In the genomic region with DNA sequence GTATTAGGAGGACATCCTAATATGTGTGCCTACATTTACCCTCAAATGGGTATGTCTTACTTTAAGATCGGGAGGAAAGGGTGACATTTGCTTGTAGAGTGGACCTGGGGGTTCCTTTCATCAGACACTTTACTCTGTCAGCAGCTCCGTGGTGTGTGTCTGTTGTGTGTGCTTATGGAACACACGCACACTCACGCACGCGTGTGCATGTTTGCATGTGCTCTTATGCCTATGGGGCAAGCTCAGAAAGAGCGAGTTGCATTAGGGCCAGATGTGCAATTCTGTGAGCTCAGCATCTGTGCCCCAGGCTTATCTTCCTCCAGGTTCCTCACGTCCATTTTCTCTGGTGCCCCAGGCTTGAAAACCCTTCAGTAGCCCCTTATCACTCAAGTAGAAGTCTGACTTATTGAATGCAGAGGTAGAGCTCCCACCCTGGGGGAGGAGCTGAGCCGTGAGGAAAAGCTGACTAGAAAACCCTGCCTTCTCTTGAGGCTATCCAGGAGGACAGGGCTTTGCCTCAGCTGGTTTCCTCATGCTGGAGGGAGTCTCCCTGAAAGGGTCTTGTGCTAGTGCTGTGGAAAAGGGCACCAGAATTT, we compare ENCODE assay signal across 8 mouse cellular contexts. TPM values are rescaled to one million over a fixed set of nuclear protein-coding genes. Genes with fewer than 3 reads are reported as not detected.
DNase-seq lines count a peak whose midpoint lies in the region; ATAC-seq and TF ChIP-seq lines count a peak whose summit lies in the region.

No protein-coding gene starts in this region.

- H3K9ac ChIP-seq in limb, embryonic 15.5 days = 0 out of 2 replicates have a peak overlapping the region, but pooled peaks have one; percentile 86
- H3K9ac ChIP-seq in neural tube, embryonic 14.5 days (replicated peaks; ENCODE audit: low read depth, low read length) = peak overlapping the region; percentile 98

- no peaks in the 10 kb centered on the region for H3K27me3 ChIP-seq in limb, embryonic 15.5 days
- H3K27me3 ChIP-seq in neural tube, embryonic 14.5 days (ENCODE audit: control insufficient read depth, insufficient read depth, low read length) = no peaks in the 10 kb centered on the region; the same call in 1 of the 2 replicates

- peak overlapping the region; percentile 94 for H3K27ac ChIP-seq in embryonic fibroblast, embryonic 13.5 days (ENCODE audit: insufficient read depth, low read length)
- H3K27ac ChIP-seq in limb, embryonic 15.5 days = peak overlapping the region; percentile 99
- no peak overlapping the region for H3K27ac ChIP-seq in neural tube, embryonic 14.5 days (ENCODE audit: low read depth, low read length)

- no peak; the same call in 1 of the 2 replicates for TF ChIP-seq POLR2A in lung, adult 2 months (IDR thresholded peaks at IDR 0.05; ENCODE audit: borderline replicate concordance, extremely low read depth, low read depth, low read length)
- no peak for TF ChIP-seq POLR2A in embryonic fibroblast, embryonic 13.5 days (IDR thresholded peaks at IDR 0.05; ENCODE audit: low read depth, low read length)

- ATAC-seq in limb, embryonic 15.5 days (ENCODE audit: insufficient number of reproducible peaks, low FRiP score, low TSS enrichment, low read depth) = no peak
- no peak for ATAC-seq in neural tube, embryonic 14.5 days (ENCODE audit: low read depth)

- H3K36me3 ChIP-seq in limb, embryonic 15.5 days = peaks cover 42% of the 10 kb centered on the region
- H3K36me3 ChIP-seq in neural tube, embryonic 14.5 days (ENCODE audit: control insufficient read depth, insufficient read depth, low read length) = peaks cover 7% of the 10 kb centered on the region; the same call in 1 of the 2 replicates

- no peak for TF ChIP-seq CTCF in lung, adult 2 months (IDR thresholded peaks at IDR 0.05; ENCODE audit: insufficient read depth, low read length)
- TF ChIP-seq CTCF in embryonic fibroblast, embryonic 13.5 days (IDR thresholded peaks at IDR 0.05; ENCODE audit: borderline replicate concordance, insufficient read depth, low read length) = no peak

- peaks cover 45% of the 10 kb centered on the region for H3K4me1 ChIP-seq in lung, adult 2 months (ENCODE audit: control insufficient read depth, insufficient read depth, low read length)
- peaks cover 22% of the 10 kb centered on the region for H3K4me1 ChIP-seq in embryonic fibroblast, embryonic 13.5 days (ENCODE audit: control insufficient read depth, insufficient read depth, low read length)
- H3K4me1 ChIP-seq in limb, embryonic 15.5 days = peaks cover 71% of the 10 kb centered on the region
- peaks cover 56% of the 10 kb centered on the region for H3K4me1 ChIP-seq in neural tube, embryonic 14.5 days (ENCODE audit: control insufficient read depth, insufficient read depth, low read length)

- intact Hi-C loops in left cerebral cortex, postnatal 14 days (cut with DNase I) = loop anchor here (5.0 kb wide), 1 partner anchor 108 kb away; a partner anchor contains a TSS

- peak overlapping the region; percentile 94 for H3K4me2 ChIP-seq in limb, embryonic 15.5 days
- H3K4me2 ChIP-seq in neural tube, embryonic 14.5 days (ENCODE audit: low read depth, low read length) = peak overlapping the region; percentile 97

- peak; percentile 44 for DNase-seq in lung, adult 2 months
- no peak for DNase-seq in lung, postnatal 25 days (ENCODE audit: low spot score)
- no peak for DNase-seq in gastrocnemius, postnatal 4 days (ENCODE audit: low spot score in 2 of 2)
- DNase-seq in left cerebral cortex, postnatal 14 days (ENCODE audit: low spot score in 2 of 2) = no peak
- no peak for DNase-seq in spleen, postnatal 36 days (ENCODE audit: low spot score in 2 of 2)

- no peaks in the 10 kb centered on the region for H3K9me3 ChIP-seq in limb, embryonic 15.5 days
- H3K9me3 ChIP-seq in neural tube, embryonic 14.5 days (ENCODE audit: control insufficient read depth, low read length) = no peaks in the 10 kb centered on the region

- WGBS in lung, adult 2 months = 21% methylated on average over 9 of the region's 9 CpGs
- 56% methylated on average over 9 of the region's 9 CpGs for WGBS in limb, embryonic 15.5 days
- WGBS in neural tube, embryonic 14.5 days = 45% methylated on average over 9 of the region's 9 CpGs

- peak overlapping the region; percentile 76 for H3K4me3 ChIP-seq in lung, adult 2 months (replicated peaks; ENCODE audit: extremely low read depth, low read depth, low read length)
- H3K4me3 ChIP-seq in embryonic fibroblast, embryonic 13.5 days (ENCODE audit: insufficient read depth, low read length) = peak overlapping the region; percentile 76
- peak overlapping the region; percentile 92 for H3K4me3 ChIP-seq in limb, embryonic 15.5 days
- peak overlapping the region; percentile 99 for H3K4me3 ChIP-seq in neural tube, embryonic 14.5 days (ENCODE audit: low read depth, low read length)

RNA-seq across cellular contexts. Expression of a gene that starts 3.4 kb away (rescaled TPM):
- polyA plus RNA-seq in lung, adult 2 months (2012; rRNA removed) = 87.2 and 115 TPM in 2 replicates
- polyA plus RNA-seq in embryonic fibroblast, embryonic 13.5 days (2011; ENCODE audit: insufficient read length, low read depth, missing spikeins) = 22.1 and 25.9 TPM in 2 replicates
- polyA plus RNA-seq in limb, embryonic 15.5 days (2015; fragmentation: Nextera tagmentation; extraction: Ambion mirVana) = 14.6 and 15.1 TPM in 2 replicates
- polyA plus RNA-seq in neural tube, embryonic 14.5 days (2014; fragmentation: Nextera tagmentation; extraction: Ambion mirVana) = 32.2 and 37.5 TPM in 2 replicates
- total RNA-seq in gastrocnemius, postnatal 4 days (2021) = 10 to 100 TPM; 40.4 to 41.4 TPM
- 100 to 1,000 TPM; 103 to 110 TPM for total RNA-seq in left cerebral cortex, postnatal 14 days (2021)
